Mouse (Mus musculus): ENCODE results near the gene She.

GRCm38 (mm10) chr3:89805179-89805578 is 26.0 kb upstream of the She start:
- no peak for TF ChIP-seq CTCF (IDR thresholded peaks at IDR 0.05; ENCODE audit: low read depth, low read length)
- TF ChIP-seq GATA1 (IDR thresholded peaks at IDR 0.05; ENCODE audit: borderline replicate concordance, low read length): no peak
- no peak for TF ChIP-seq POLR2AphosphoS5 (IDR thresholded peaks at IDR 0.05; ENCODE audit: insufficient replicate concordance, low read depth, low read length)

Measured in G1E (cell line).